Mouse (Mus musculus) CD8-positive naive resting alpha-beta T cell, adult 2 months (primary cell): ENCODE measurements around the gene Ppp1r3c.

Experiments
- DNase-seq, 2 experiments: peaks; one replicate each; pipeline ENCODE4 v3.0.0; 2022; ENCODE audit warnings: low read depth in 2 of 2, low spot score in 2 of 2

Ppp1r3c gene

DNA sequence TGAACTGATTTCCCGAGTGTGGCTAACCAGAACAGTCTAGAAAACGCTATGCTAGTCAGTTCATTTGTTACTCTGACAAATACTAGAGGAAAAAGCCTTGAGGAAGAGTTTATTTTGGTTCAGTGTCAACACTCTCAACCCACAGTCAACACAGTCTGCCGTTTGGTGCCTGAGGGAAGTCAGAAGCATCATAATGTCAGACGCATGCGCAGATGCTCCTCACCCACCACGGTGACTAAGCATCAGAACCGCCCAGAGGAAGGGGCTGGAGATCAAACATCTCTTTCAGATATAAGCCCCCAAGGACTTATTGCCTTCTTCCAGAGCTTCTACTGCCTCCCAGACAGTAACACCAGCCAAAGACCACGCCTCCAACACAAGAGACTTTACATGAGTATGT is 15.3 kb downstream of the Ppp1r3c start:
- no peak for DNase-seq

DNA sequence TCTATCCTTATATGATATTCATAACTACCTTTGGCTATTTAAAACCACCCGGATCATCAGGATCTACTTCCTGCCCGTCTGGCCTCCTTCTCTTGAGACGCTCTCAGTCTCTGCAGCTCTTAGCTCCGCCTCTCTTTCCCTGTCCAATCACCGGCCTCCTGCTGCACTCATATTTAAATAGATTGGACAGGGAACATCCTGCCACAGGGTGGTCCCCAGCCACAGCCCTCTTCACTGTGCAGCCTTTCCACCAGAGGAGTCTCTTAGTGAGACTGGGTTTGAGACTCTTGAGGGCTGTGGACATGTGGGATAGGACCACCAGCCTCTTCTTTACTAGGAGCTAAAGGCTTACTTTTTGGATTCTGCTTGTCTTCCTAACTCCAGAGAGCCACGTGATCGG is 20.2 kb downstream of the Ppp1r3c start:
- no peak for DNase-seq

DNA sequence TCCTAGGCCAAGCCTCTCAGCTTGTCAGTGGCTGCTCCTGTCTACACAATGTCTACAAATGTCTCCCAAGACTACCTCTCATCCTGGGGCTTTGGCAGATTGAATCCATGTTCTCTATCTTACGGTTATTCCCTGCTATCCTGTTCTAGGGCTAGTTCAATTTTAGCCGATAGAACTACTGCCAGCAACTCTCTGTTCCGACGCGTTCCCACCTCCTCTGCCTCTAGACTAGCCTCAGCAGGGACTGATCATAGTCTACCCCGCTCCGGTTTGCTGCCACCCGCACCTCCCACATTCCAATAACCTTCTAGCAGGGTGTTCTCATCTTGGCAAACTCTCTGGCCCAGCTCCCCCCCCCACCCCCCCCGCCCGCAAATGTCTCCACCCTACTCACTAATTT is 20.9 kb downstream of the Ppp1r3c start:
- DNase-seq: no peak

DNA sequence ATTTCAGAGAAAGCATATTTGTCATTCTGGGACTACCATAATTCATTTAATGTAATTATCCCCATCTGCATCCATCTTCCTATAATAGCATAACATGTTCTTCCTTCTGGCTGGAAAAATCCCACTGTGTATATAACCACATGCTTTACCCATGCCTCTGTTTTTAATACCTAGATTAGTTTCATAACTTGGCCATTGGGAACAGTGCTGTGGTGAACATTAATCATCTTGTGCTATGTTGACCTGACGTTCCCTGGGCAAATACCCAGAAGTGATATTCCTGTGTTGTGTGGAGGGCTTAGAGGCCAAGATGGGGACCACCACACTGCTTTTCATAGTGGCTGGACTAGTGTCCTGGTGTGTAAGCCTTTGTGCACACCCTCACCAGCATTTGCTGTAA is 22.0 kb downstream of the Ppp1r3c start:
- DNase-seq: no peak

DNA sequence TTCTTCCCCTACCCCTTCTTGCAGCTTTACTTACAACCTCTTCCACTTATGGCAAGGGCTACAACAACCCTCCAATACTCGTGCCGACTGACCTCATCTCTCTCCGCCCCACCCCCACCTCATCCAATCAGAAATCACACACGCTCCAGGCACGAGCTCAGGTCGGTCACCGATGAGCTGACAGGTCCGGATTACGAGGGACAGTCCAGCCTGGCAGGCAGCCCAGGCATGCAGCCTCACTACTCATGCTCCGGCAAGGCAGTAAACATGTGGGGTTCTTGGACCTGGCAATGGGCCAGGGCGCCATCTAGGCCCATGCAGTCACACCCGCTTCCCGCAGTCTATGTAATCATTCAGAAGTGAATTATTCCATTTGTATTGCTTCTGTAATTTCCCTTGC is 23.4 kb downstream of the Ppp1r3c start:
- DNase-seq: no peak

DNA sequence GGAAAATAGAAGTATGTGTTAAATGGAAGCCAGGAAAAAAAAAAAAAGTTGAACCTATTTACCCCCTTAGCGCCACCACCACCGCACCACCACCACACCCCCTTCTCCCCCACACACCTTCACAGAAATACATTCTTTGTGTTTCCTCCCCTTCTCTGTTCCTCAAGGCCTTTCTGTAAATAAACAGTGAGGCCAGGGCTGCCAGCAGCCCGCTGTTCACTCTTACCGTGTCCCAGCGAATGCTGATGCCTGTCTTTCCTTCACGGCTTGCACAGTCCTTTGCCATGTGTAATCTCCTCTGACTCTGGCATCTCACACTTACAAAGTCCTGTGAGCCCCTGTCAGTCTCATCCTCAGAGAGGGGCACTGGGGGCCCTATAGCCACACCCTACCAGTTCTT is 30.3 kb downstream of the Ppp1r3c start:
- no peak for DNase-seq

DNA sequence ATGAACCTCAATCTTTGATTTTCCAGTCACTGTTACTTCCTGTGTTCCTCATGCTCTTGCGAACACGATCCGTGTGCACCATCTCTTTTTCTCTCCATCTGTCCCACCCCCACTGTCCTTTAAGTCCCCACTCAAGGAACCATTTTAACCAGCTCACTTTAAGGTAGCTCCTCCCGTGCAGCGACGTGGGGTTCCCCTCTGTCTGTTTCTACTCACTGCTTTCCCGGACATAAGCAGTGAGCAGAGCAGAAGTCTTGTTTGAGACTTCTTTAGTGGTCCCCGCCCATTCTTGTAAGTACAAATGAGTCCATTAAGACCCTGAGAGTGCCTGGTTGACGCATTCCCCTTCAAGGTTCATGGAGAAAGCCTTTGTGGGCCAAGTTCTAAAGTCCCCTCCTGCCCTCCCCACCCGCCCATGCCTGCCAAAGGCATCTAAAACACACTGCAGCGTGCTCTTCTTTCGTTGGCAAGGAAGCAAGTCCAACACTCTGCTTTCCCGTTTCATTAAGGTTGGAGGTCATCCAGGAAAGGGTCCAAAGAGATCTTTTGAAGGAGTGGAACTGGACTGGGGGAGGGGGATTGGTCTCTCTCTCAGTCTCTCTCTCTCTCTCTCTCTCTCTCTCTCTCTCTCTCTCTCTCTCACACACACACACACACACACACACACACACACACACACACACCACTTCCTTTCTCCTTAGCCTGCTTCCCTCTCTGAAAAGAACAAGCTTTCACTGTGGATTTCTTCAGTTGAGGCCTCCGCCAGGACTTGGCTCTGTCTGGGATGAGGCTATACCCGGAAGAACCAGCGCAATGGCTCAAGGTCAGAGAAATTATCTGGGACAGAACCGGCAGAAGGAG is 30.9 kb downstream of the Ppp1r3c start:
- no peak for DNase-seq

DNA sequence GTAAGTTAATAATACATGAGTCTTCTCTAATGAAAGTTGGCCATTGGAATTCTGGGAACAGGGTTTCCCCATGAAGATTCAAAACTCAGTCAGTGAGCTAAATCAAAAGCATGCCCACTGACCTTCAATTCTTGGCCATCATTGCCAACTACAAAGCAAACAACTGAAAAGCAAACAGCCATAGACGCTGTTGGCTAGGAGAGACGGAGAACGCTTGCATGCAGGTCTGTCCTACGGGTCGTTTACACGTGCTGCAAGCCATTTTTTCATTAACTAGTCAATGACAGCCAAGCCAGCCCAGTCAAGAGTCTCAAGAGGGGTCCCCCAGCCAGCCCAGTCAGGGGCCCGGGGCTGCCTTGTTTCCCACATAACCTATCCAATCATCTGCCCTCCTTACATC is 31.7 kb downstream of the Ppp1r3c start:
- DNase-seq: no peak

DNA sequence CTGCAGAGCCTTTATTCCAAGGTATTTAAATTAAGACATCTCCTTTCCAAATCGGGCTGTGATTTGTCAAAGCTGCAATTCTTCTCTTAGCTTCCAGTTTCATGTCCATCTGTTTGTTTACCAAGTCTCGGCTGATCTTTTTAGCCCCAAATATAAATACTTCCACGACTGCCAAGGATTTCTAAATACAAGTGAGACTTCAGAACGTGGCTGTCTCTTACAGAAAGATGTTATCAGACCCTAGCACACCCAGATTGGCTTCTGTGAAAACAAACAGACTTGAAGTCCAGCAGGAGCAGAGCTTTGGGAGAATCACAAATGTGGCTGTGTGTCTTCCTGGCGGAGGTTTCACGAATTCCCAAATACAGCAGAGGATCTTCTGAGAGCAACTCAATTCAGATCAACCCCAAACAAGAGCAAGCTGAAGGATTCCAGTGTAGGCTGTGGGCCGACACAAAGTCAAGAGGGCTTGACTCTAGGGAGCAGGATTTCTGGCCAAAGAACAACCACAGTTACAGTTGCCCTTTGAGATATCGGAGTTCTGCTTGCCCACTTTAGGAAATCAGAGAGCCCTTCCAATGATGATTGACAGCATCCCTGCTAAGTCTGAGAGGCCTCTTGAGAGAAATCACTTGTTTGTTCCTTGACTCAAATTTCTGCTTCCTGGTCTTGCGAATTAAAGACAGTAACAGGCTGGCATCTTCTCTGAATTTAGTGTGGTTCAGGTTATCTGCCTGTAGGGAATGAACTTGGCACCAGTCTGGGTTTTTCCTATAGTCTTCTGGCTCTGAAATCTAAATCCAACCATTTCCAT is 34.4 kb downstream of the Ppp1r3c start:
- DNase-seq: no peak

DNA sequence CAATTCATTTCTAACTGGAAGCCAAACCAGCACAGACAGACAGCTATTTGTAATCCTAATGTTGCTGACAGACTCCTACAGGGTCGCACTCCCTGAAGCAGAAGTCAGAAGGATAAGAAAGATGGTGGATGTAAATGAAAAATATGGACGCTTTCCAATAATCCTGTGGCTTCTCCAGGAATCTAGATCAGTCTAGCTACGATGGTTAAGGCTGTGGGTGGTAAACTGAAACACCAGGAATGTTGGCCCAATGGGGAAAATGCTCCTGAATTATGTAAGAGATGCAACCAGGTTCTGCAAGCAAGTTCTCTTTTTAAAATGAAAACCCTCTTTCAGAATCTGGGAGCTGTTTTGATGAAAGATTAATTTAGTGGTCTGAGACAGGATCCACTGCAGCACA is 35.1 kb downstream of the Ppp1r3c start:
- DNase-seq: no peak

DNA sequence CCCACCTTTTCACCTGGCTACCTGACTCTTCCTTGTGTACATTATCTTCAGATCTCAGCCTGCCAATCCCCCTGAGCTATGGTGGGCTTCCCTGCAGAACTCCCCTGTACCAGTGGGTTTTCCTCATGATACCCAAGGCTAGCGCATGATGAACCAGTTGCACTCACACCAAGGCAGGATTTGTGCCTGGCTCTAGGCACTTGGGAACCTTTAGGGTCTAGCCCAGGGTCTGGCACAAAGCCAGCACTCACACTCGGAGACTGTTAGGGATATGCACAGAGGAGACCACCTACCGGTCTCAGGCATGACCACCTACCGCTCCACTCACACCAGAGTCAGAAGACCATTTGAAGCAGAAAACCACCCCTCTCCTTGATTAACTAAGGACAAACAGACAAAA is 35.5 kb downstream of the Ppp1r3c start:
- no peak for DNase-seq

DNA sequence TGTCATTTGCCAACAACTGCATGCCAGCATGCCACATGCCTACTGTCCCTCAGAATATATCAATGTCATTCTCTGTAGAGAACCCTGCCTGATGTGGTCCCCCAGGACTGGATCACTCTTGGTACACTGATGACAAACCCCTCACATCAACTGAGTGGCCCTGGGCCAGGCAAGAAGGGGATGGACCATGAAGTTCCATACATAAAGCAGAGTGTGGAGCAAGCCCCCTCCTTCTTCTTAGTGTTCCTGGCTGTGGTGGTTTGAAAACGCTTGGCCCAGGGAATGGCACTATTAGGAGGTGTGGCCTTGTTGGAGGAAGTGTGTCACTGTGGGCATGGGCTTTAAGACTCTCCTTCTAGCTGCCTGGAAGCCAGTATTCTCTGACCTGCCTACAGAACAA is 37.3 kb downstream of the Ppp1r3c start:
- no peak for DNase-seq

DNA sequence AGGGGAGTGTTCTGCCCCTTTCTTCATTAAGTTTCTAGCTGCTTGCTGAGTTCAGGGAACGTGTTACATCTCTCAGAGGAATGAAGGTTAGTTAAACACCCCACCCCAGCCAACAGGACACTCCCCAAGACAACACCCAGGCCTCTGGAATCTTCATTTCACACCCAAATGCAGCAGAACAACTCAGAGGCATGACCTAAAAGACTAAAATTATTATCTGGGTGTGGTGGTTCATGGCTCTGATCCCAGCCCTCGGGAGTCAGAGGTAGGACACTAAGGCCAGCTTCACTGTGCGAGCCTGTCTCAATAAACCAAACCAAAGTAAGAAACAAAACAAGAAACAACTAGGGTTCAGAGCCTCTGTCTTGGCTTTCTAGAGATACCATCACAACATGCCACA is 38.3 kb downstream of the Ppp1r3c start:
- no peak for DNase-seq

DNA sequence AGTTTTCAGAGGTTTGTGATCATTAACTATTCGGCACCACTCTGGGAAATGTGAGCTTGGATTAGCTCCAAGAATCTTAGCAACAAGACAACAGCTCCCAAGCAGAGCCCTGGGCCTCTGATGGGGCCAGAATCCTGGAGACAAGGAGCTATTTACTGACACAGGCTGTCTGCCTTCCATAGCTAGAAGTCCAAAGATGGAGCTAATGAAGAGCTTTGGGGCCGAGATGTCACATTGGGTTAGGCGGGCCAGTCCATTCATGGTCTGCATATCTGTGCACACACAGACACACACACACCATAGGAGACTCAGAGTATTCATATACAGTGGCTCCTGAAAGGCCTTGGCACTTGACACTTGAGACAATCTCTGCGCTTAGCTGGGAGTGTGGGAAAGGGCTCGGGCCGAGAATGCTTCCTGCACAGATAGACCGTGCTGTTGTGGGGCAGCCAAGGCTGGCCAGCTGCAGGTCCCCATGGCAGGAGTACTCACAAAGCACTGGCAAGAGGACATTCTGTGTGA is 39.8 kb downstream of the Ppp1r3c start:
- DNase-seq: no peak

DNA sequence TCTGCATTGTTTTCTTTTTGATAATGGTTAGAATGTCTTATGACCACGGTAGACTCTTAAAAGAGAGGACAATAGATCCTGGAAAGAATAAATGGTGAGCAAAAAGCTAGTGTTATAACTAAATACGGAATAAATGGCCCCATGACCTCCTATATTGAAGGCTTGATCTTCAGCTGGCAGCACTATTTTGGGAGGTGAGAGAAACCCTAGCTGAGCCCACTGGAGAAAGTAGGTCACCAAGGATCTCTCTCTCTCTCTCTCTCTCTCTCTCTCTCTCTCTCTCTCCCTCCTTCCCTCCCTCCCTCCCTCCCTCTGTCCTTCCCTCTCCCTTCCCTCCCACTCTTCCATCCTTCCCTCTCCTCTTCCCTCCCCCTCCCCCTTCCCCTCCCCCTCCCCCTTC is 42.9 kb downstream of the Ppp1r3c start:
- DNase-seq: no peak

DNA sequence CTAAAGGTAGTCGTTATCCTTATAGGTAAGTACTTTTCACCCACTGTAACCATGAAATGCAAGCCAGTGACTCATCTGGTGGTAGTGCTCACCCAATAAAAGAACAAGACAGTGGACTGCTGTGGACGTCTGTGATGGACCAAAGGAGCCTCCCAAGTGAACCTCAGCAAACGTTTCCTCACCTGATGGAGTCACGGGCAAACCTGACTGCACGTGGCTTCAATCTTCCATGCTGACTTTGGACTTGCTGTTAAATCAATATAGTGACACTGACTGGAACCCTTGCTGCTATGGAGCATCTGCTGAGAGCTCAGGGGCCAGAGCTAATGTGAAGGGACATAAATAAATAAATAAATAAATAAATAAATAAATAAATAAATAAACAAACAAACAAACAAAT is 44.5 kb downstream of the Ppp1r3c start:
- no peak for DNase-seq

DNA sequence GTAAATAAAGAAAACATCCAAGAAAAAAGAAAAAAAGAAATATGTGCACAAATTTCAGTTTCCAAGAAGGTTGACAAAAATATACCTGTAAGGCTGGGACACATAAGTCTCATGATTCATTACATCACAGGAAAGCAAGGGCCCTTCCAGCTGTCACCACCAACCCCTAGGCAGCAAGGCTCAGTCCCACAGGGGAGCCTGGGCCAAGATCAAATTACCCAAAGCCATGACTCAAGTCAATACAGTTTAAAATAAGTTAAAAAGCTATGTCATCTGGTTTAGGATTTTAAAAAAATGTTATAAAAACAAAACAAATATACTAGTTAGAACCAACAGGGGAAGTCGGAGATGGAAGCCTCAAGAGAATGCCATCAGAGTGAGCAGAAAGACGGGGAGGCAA is 45.2 kb downstream of the Ppp1r3c start:
- DNase-seq: no peak

DNA sequence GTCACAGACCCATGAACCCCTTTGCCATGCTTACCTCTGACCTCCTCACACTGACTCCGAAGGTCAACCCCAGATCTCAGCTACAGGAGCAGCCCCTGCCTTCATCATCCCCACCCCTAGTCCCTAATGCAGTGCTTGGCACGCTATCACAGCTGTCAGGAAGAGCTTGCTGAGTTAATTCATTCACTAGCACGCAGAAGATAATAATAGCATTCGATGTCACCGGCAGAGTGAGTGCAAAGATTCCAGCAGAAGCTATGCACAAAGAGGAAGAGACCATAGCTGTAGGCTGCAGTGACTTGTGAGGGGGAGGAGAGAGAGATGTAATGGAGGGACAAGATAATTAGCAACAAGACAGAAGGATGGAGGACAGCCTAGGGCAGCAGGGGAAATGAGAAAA is 47.2 kb downstream of the Ppp1r3c start:
- DNase-seq: no peak

DNA sequence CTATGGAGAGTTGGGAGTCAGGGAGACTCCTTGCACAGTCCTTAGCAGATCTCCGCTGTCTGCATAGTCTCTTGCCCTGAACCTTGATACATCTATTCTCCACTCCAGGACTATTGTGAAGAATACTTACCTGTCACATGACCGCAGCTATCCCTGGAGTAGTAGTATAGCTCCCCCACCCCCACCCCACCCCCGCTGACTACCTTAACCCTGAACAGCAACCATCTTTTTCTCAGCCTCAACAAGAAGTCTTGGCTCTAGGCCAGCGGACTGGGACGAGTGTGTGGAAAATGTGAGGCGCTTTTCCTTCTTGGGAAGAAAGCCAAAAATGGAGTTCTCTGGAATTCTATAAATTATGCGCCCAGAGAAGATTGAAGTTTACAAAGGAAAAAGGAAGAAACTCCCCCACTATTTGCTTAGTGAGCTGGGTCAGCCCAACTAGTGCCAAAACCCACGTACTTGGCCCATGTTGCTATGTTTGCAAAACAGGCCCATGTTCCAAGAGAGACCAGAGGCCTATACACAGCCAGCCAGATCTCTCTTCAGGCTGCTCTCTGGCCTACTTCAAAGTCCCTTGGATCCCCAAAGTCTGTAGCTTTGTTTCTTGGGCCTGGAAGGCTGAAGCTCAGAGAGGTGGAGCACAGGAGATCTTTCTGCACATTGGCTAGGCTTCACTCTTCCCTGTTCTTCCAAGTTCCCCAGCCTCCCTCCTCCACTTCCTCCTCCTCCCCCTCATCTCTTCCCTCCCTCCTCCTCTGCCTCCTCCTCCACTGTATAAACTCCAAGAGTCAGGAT is 48.4 kb downstream of the Ppp1r3c start:
- DNase-seq: no peak

DNA sequence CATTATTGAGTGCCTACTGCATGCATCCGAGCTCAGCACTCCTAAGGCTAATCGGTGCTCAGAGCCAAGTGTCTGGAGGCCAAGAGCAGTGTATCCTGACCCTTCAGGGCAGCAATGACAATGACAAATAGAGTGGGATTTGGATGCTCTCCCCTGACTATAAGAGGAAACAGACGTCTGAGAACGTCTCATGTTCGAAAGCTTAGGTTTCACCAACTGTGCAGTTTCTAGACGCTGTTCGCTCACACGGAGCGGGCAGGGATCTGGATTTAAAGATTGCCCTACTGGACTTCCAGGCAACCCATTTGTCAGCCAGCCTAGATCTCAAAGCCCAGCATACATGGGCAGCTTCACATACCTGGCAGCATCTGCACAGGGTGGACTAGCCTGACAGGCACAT is 49.4 kb downstream of the Ppp1r3c start:
- DNase-seq: no peak

DNA sequence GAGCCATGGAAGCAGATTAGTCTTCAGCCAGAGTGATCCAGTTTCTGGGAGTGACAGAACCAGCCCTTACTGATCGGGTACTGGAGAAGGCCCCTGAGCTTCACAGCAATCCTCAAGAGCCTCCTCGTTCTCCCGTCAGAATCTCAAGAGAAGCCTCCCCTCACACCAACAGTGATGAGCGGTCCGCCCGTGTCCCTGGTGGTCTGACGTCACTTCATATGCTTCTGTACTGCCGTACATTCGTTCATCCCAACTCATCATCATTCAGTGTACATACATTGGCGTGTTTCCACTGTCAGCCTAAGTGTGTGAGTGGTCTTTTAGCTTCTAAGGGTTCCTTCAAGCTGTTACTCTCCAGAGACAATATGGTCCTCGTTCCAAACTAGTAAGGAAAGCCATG is 50.4 kb downstream of the Ppp1r3c start:
- no peak for DNase-seq

DNA sequence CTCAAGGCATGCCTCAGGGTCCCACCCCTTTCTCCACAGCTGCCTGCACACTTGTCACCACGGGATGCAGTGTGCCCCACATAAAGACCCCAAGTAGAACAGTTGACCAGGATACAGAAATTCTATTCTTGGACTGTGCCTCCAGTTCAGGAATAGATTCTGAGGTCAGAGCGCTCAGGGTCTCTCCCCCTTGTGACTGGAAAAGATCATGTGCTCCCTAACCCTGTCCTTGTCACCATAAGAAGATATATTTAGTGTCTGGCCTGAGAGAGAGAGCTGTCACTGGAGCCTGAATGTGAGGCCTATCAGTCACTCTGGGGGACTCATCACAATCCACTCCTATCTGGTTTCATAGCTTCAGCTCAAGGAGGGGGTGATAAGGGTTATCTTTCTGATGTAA is 53.9 kb downstream of the Ppp1r3c start:
- DNase-seq: no peak
